ENCODE assay signal across 11 mouse cellular contexts in the genomic region with DNA sequence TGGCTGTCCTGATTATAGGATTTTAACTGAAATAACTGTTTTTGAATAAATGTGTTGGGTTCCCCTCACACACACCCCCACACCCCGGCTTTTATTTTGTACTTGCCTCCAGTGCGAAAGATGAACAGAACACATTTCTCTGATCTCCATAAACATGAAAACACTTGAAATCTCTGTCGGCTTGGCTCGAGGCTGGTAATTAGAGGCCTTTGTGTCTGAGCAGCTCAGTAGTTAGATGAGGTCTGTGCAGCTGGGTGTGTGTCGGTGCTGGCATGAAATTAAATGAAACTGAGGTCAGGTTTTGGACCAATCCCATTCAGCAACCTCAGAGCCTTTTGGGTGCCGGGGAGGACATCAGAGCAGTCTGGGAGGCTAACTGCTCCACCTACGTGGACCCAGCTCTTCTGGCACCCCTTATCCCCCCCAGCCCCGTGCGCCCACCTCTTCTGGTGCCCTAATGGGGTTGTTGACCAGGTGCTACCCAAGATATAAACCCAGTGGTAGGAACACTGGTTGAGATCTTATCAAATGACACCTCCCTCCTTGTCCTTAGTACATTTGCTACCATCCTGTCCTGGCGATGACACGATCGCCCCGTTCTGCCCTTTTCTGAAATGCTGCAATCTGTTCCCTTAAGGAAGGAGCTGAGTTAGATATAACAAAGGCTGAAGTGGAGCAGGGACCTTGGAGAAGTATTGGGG. TPM values are rescaled to one million over a fixed set of nuclear protein-coding genes. Genes with fewer than 3 reads are reported as not detected.
A peak's percentile ranks its signal among the peaks of the same experiment; 100 is the strongest.
DNase-seq lines count a peak whose midpoint lies in the region; ATAC-seq and TF ChIP-seq lines count a peak whose summit lies in the region.
"Had no signal": no experiment of that assay in that cellular context is flagged by ENCODE, and none has a peak within 500 bp of the region (broad histone marks: within the 10 kb centered on the region; RNA-seq: fewer than 3 reads in every experiment).

No protein-coding gene starts in this region.

- 77% methylated on average over 13 of the region's 13 CpGs for WGBS in heart, embryonic 12.5 days
- 40% methylated on average over 13 of the region's 13 CpGs for WGBS in forebrain, postnatal 0 days
- WGBS in midbrain, embryonic 10.5 days, result 77% methylated on average over 13 of the region's 13 CpGs
- WGBS in lung, adult 2 months, result 89% methylated on average over 13 of the region's 13 CpGs

- TF ChIP-seq CTCF in G1E (IDR thresholded peaks at IDR 0.05; ENCODE audit: low read depth, low read length), result no peak
- no peak for TF ChIP-seq CTCF in forebrain, postnatal 0 days (IDR thresholded peaks at IDR 0.05; ENCODE audit: low read depth)
- TF ChIP-seq CTCF in lung, adult 2 months (IDR thresholded peaks at IDR 0.05; ENCODE audit: insufficient read depth, low read length), result no peak

- H3K9me3 ChIP-seq in heart, embryonic 12.5 days (replicated peaks), result no peaks in the 10 kb centered on the region
- no peaks in the 10 kb centered on the region for H3K9me3 ChIP-seq in G1E (replicated peaks)
- H3K9me3 ChIP-seq in forebrain, postnatal 0 days (ENCODE audit: low read length), result no peaks in the 10 kb centered on the region
- no peaks in the 10 kb centered on the region for H3K9me3 ChIP-seq in midbrain, embryonic 10.5 days (replicated peaks)

- H3K9ac ChIP-seq in heart, embryonic 12.5 days, result no peak overlapping the region
- peak overlapping the region; percentile 28; the same call in 1 of the 2 replicates for H3K9ac ChIP-seq in forebrain, postnatal 0 days

- no peak for ATAC-seq in heart, embryonic 12.5 days (ENCODE audit: insufficient number of reproducible peaks, low FRiP score)
- ATAC-seq in G1E (ENCODE audit: extremely low read depth, insufficient number of reproducible peaks, low FRiP score, poor library complexity, severe bottlenecking), result no peak
- no peak for ATAC-seq in forebrain, postnatal 0 days

- no peak overlapping the region for H3K27ac ChIP-seq in heart, embryonic 12.5 days (ENCODE audit: poor library complexity, severe bottlenecking)
- peak overlapping the region; percentile 66 for H3K27ac ChIP-seq in forebrain, postnatal 0 days (ENCODE audit: low read depth, low read length)
- H3K27ac ChIP-seq in midbrain, embryonic 10.5 days (replicated peaks), result no peak overlapping the region

- H3K4me1 ChIP-seq in heart, embryonic 12.5 days (replicated peaks), result peaks cover 38% of the 10 kb centered on the region
- peaks cover 71% of the 10 kb centered on the region for H3K4me1 ChIP-seq in G1E (ENCODE audit: insufficient read depth, low read depth, low read length)
- peaks cover 22% of the 10 kb centered on the region for H3K4me1 ChIP-seq in forebrain, postnatal 0 days (ENCODE audit: insufficient read depth)
- peaks cover 59% of the 10 kb centered on the region for H3K4me1 ChIP-seq in midbrain, embryonic 10.5 days
- 0 out of 2 replicates have a peak, but pooled peaks cover 4% of the 10 kb centered on the region for H3K4me1 ChIP-seq in lung, adult 2 months (ENCODE audit: control insufficient read depth, insufficient read depth, low read length)

- H3K36me3 ChIP-seq in heart, embryonic 12.5 days, result no peaks in the 10 kb centered on the region
- peaks cover 29% of the 10 kb centered on the region for H3K36me3 ChIP-seq in G1E (replicated peaks)
- no peaks in the 10 kb centered on the region for H3K36me3 ChIP-seq in forebrain, postnatal 0 days (ENCODE audit: insufficient read depth)
- H3K36me3 ChIP-seq in midbrain, embryonic 10.5 days, result no peaks in the 10 kb centered on the region

- H3K27me3 ChIP-seq in heart, embryonic 12.5 days (replicated peaks), result peaks cover 10% of the 10 kb centered on the region; the same call in 1 of the 2 replicates
- H3K27me3 ChIP-seq in G1E (ENCODE audit: insufficient read depth, low read length), result no peaks in the 10 kb centered on the region
- no peaks in the 10 kb centered on the region for H3K27me3 ChIP-seq in forebrain, postnatal 0 days (ENCODE audit: insufficient read depth, low read length)
- peaks cover 43% of the 10 kb centered on the region for H3K27me3 ChIP-seq in midbrain, embryonic 10.5 days (ENCODE audit: low read depth, poor library complexity, severe bottlenecking)

- DNase-seq in heart, adult 9 months (ENCODE audit: low spot score in 2 of 2), result no peak
- DNase-seq in G1E (ENCODE audit: low spot score), result peak; percentile 37
- DNase-seq in forebrain, postnatal 0 days, result peak; percentile 33
- DNase-seq in midbrain, embryonic 10.5 days (ENCODE audit: low spot score), result no peak
- DNase-seq in lung, adult 2 months, result no peak
- no peak for DNase-seq in adrenal gland, postnatal 4 days (ENCODE audit: low spot score in 2 of 2)
- DNase-seq in thymus, postnatal 0 days (ENCODE audit: low spot score), result no peak
- DNase-seq: gastrocnemius, postnatal 36 days; lung, postnatal 36 days; thymus, adult 18-20 months had no signal

- 0 out of 2 replicates have a peak overlapping the region, but pooled peaks have one; percentile 100 for H3K4me2 ChIP-seq in heart, embryonic 12.5 days
- H3K4me2 ChIP-seq in forebrain, postnatal 0 days (ENCODE audit: low read depth), result peak overlapping the region; percentile 72

- no peak for TF ChIP-seq POLR2A in lung, adult 2 months (IDR thresholded peaks at IDR 0.05; ENCODE audit: borderline replicate concordance, extremely low read depth, low read depth, low read length)

- no peak overlapping the region for H3K4me3 ChIP-seq in heart, embryonic 12.5 days
- peak overlapping the region; percentile 94 for H3K4me3 ChIP-seq in G1E (ENCODE audit: low read depth, low read length)
- H3K4me3 ChIP-seq in forebrain, postnatal 0 days (ENCODE audit: low read depth, low read length), result peak overlapping the region; percentile 76
- H3K4me3 ChIP-seq in midbrain, embryonic 10.5 days, result peak overlapping the region; percentile 84; the same call in 1 of the 2 replicates
- H3K4me3 ChIP-seq in lung, adult 2 months (replicated peaks; ENCODE audit: extremely low read depth, low read depth, low read length), result no peak overlapping the region

RNA-seq across cellular contexts. Expression of gene Frat1, which starts 2.9 kb away (rescaled TPM):
- polyA plus RNA-seq in heart, embryonic 12.5 days (2016; fragmentation: Nextera tagmentation; extraction: Ambion mirVana), result 2.5 and 3.2 TPM in 2 replicates
- total RNA-seq in G1E (2014; fragmentation: Nextera tagmentation) (11.4 and 13.5 TPM in 2 replicates), G1E (2017) (17.9 and 19.8 TPM in 2 replicates)
- polyA plus RNA-seq in G1E (2012), result 41.1 and 52.6 TPM in 2 replicates
- total RNA-seq in forebrain, postnatal 0 days (2014; rRNA removed), result 40.2 and 43.4 TPM in 2 replicates
- 48.2 and 52.3 TPM in 2 replicates for polyA plus RNA-seq in forebrain, postnatal 0 days (2015; fragmentation: Nextera tagmentation; extraction: Ambion mirVana)
- polyA plus RNA-seq in midbrain, embryonic 10.5 days (2016; fragmentation: Nextera tagmentation; extraction: Ambion mirVana), result 10.3 and 11.9 TPM in 2 replicates
- polyA plus RNA-seq in lung, adult 2 months (2012; rRNA removed), result 3.6 and 4.7 TPM in 2 replicates
- 10 to 100 TPM; 11.9 to 12.2 TPM for total RNA-seq in adrenal gland, postnatal 4 days (2021)
- polyA plus RNA-seq in thymus, postnatal 0 days (2015; fragmentation: Nextera tagmentation; extraction: Ambion mirVana), result 18.6 and 21.3 TPM in 2 replicates

RNA-seq across cellular contexts. Expression of gene Frat2, which starts 15.3 kb away (rescaled TPM):
- 3.6 TPM in 2 replicates for polyA plus RNA-seq in heart, embryonic 12.5 days (2016; fragmentation: Nextera tagmentation; extraction: Ambion mirVana)
- total RNA-seq in G1E (2014; fragmentation: Nextera tagmentation) (15.3 and 17.8 TPM in 2 replicates), G1E (2017) (23.4 and 30.4 TPM in 2 replicates)
- polyA plus RNA-seq in G1E (2012), result 42.6 and 60.2 TPM in 2 replicates
- total RNA-seq in forebrain, postnatal 0 days (2014; rRNA removed), result 14.4 and 22.4 TPM in 2 replicates
- 14.8 and 15.5 TPM in 2 replicates for polyA plus RNA-seq in forebrain, postnatal 0 days (2015; fragmentation: Nextera tagmentation; extraction: Ambion mirVana)
- 5.4 and 6.5 TPM in 2 replicates for polyA plus RNA-seq in midbrain, embryonic 10.5 days (2016; fragmentation: Nextera tagmentation; extraction: Ambion mirVana)
- 3.3 and 4.3 TPM in 2 replicates for polyA plus RNA-seq in lung, adult 2 months (2012; rRNA removed)
- total RNA-seq in adrenal gland, postnatal 4 days (2021), result 1 to 10 TPM; 7.5 to 9.3 TPM
- 12.1 and 16.0 TPM in 2 replicates for polyA plus RNA-seq in thymus, postnatal 0 days (2015; fragmentation: Nextera tagmentation; extraction: Ambion mirVana)

RNA-seq across cellular contexts. Expression of gene Arhgap19, which starts 30.8 kb away (rescaled TPM):
- 17.8 and 19.5 TPM in 2 replicates for polyA plus RNA-seq in heart, embryonic 12.5 days (2016; fragmentation: Nextera tagmentation; extraction: Ambion mirVana)
- total RNA-seq in G1E (2014; fragmentation: Nextera tagmentation) (66.1 and 95.6 TPM in 2 replicates), G1E (2017) (41.0 and 46.9 TPM in 2 replicates)
- 6.9 and 9.0 TPM in 2 replicates for polyA plus RNA-seq in G1E (2012)
- 3.9 and 6.0 TPM in 2 replicates for total RNA-seq in forebrain, postnatal 0 days (2014; rRNA removed)
- 3.1 and 3.2 TPM in 2 replicates for polyA plus RNA-seq in forebrain, postnatal 0 days (2015; fragmentation: Nextera tagmentation; extraction: Ambion mirVana)
- 38.1 and 39.5 TPM in 2 replicates for polyA plus RNA-seq in midbrain, embryonic 10.5 days (2016; fragmentation: Nextera tagmentation; extraction: Ambion mirVana)
- 1.3 and 2.2 TPM in 2 replicates for polyA plus RNA-seq in lung, adult 2 months (2012; rRNA removed)
- 10 to 100 TPM; 11.6 to 12.2 TPM for total RNA-seq in adrenal gland, postnatal 4 days (2021)
- 25.3 and 27.0 TPM in 2 replicates for polyA plus RNA-seq in thymus, postnatal 0 days (2015; fragmentation: Nextera tagmentation; extraction: Ambion mirVana)

Comparison
In these comparisons a context has a peak if more than half of its experiments do, and no peak if none do; other contexts are left out.
1. H3K4me3 ChIP-seq: peak in G1E (single experiment), forebrain, postnatal 0 days (single experiment) and midbrain, embryonic 10.5 days (single experiment); none in heart, embryonic 12.5 days (single experiment) and lung, adult 2 months (single experiment).
2. DNase-seq: peak in G1E (single experiment) and forebrain, postnatal 0 days (single experiment); none in heart, adult 9 months (0 of 2), midbrain, embryonic 10.5 days (single experiment), lung, adult 2 months (single experiment), adrenal gland, postnatal 4 days (0 of 2) and thymus, postnatal 0 days (single experiment).